Mouse (Mus musculus) liver, postnatal 0 days (tissue): ENCODE results near the gene Pde7b.

Source experiments
- CTCF ChIP-seq: sonication (generic); IDR thresholded peaks from 2 replicates; pipeline ENCODE4 v1.5.1; 2016; ENCODE audit warnings: antibody characterized with exemption, low read depth
- EP300 ChIP-seq: IDR thresholded peaks from 2 replicates; pipeline ENCODE4 v1.6.1; 2016; ENCODE audit warnings: antibody characterized with exemption, low read depth, mild to moderate bottlenecking

GRCm38 (mm10) chr10:20659718-20660117, 65.2 kb downstream of the Pde7b start:
- TF ChIP-seq CTCF (no peak), EP300 (no peak)
